Mouse (Mus musculus): ENCODE results near the gene Evpl.

Evpl gene

GRCm38 (mm10) chr11:116171959-116172358 is 65.9 kb downstream of the Evpl start:
- DNase-seq (ENCODE audit: low read depth, low spot score) = no peak
